Mouse (Mus musculus): ENCODE results near the gene Ece2. TPM values are rescaled to one million over a fixed set of nuclear protein-coding genes. Genes with fewer than 3 reads are reported as not detected.
A peak's percentile ranks its signal among the peaks of the same experiment; 100 is the strongest.

Gene Ece2
- polyA plus RNA-seq (2015; fragmentation: Nextera tagmentation; extraction: Ambion mirVana), result 0.20 and 0.39 TPM in 2 replicates

GRCm38 (mm10) chr16:20629731-20630634 lies at the start of gene Ece2:
Ece2 (plus strand) TSS chr16:20629828.
- H3K27ac ChIP-seq, result no peak within 1 kb of the TSS
- no peaks in the 10 kb centered on the region for H3K36me3 ChIP-seq
- DNase-seq (no peak), ATAC-seq (ENCODE audit: low read depth) (no peak)
- WGBS (ENCODE audit: insufficient replicate concordance), result 11% methylated on average over 54 of the region's 54 CpGs
- no peak within 1 kb of the TSS for H3K9ac ChIP-seq
- peak within 1 kb of the TSS; percentile 50 for H3K4me3 ChIP-seq (replicated peaks)
- H3K9me3 ChIP-seq (replicated peaks), result no peaks in the 10 kb centered on the region
- H3K4me1 ChIP-seq (replicated peaks), result peaks cover 5% of the 10 kb centered on the region
- H3K27me3 ChIP-seq, result peaks cover 54% of the 10 kb centered on the region
- peak within 1 kb of the TSS; percentile 68 for H3K4me2 ChIP-seq

DNA sequence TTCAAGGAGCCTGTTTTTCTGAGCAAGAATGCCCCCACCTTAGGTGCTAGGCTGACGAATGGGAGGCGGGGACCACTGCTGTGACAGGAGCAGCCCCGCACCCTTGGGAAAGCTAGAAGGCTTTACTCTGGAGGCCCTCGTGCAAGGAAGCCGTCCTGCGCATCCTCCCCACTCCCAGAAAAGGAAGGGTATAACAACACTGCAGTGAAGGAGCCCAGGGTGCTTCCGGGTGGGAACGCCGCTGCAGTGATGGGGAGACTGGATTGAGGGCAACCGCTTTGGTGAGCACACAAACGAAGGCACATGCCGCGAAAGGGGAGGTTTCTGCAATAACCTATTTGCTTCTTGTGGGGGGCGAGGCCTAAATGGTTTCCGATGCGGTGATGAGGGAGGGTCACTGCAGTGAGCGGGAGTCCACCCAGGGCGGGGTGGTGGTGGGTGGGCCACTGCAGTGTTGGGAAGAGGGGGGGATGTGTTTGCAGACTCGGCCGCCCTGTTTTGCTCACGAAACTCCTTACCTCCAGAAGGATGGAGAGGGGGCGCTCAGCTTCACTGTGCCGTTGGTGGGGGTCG lies 40.2 kb upstream of the Ece2 start, which contains the start of gene Vwa5b2:
TSS of gene Vwa5b2 (plus strand) at position 106 of the 573 bp plus-strand sequence.
- WGBS (ENCODE audit: insufficient replicate concordance), result 5% methylated on average over 24 of the region's 24 CpGs
- peak within 1 kb of the TSS; percentile 50 for H3K4me3 ChIP-seq (replicated peaks)
- peak within 1 kb of the TSS; percentile 71 for H3K4me2 ChIP-seq
- H3K27ac ChIP-seq, result no peak within 1 kb of the TSS
- H3K36me3 ChIP-seq, result no peaks in the 10 kb centered on the region
- no peak for DNase-seq
- 0 out of 2 replicates have a peak, but pooled peaks have one; percentile 10 for ATAC-seq (ENCODE audit: low read depth)
- peaks cover 33% of the 10 kb centered on the region for H3K4me1 ChIP-seq (replicated peaks)
- H3K9ac ChIP-seq, result peak within 1 kb of the TSS; percentile 28; the same call in 1 of the 2 replicates
- peaks cover 86% of the 10 kb centered on the region for H3K27me3 ChIP-seq
- H3K9me3 ChIP-seq (replicated peaks), result no peaks in the 10 kb centered on the region

DNA sequence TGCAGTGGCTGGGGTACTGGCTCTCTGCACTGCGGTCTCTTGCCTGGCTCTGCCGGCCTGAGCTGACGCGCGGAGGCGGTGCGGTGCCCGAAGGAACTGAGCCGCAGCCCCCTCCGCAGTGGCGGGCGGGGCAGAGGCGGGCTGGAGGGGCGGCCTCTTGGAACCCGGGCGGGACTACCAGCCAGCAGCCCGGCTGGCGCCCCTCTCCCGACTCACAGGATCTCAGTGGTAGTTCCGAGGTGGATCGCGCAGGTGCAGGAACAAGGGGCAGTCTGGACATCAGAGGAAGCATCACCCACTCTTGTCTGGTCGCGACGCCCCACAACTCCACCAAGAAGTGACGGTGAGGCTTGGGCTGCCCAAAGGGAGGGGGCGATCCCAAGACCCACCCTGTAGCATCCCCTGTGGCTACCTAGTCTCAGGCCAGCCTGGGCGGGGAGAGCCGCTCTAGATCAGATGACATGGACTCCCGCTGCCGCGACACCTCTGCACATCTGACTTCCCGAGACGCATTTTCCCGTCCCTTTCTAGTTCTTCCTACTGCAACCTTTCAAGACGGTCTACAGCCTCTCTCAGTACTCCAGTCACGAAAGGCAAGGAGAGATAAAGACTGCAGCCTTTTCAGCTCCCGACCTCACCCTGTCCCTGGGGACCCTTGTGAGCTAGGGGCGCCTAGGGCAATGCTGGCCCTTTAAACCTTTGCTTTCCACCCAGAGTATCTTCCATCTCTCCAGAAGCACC lies 39.5 kb upstream of the Ece2 start:
- Histone ChIP-seq H3K9me3 (replicated peaks) (no peaks in the 10 kb centered on the region), H3K4me1 (replicated peaks) (peaks cover 40% of the 10 kb centered on the region), H3K36me3 (no peaks in the 10 kb centered on the region), H3K9ac (peak overlapping the region; percentile 28; the same call in 1 of the 2 replicates), H3K27me3 (peaks cover 88% of the 10 kb centered on the region), H3K27ac (no peak overlapping the region), H3K4me2 (peak overlapping the region; percentile 71), H3K4me3 (replicated peaks) (peak overlapping the region; percentile 50)
- DNase-seq (no peak), ATAC-seq (ENCODE audit: low read depth) (peak; percentile 29; the same call in 1 of the 2 replicates)
- under 1% methylated on average over 39 of the region's 39 CpGs for WGBS (ENCODE audit: insufficient replicate concordance)

DNA sequence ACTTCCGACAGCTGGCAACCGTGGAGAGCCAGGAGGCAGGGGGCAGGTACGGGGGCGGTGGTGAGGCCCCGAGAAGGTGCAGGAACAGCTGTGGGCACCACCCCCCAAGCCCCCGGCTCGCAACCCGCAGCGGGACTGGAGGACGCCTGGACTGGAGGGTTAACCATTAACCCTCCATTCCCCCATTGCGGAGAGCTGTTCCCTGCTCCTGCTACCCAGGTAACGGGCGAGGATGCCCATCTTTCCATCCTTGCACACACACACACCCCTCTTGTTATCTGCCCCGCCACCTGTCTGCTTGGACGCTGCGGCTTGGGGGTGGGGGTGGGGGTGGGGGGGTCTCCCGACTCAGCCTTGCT lies 39.0 kb upstream of the Ece2 start:
- H3K27ac ChIP-seq, result no peak overlapping the region
- peak overlapping the region; percentile 50 for H3K4me3 ChIP-seq (replicated peaks)
- H3K9me3 ChIP-seq (replicated peaks), result no peaks in the 10 kb centered on the region
- peak overlapping the region; percentile 71 for H3K4me2 ChIP-seq
- H3K4me1 ChIP-seq (replicated peaks), result peaks cover 45% of the 10 kb centered on the region
- no peak for DNase-seq
- WGBS (ENCODE audit: insufficient replicate concordance), result under 1% methylated on average over 15 of the region's 17 CpGs
- no peaks in the 10 kb centered on the region for H3K36me3 ChIP-seq
- peaks cover 84% of the 10 kb centered on the region for H3K27me3 ChIP-seq
- ATAC-seq (ENCODE audit: low read depth), result no peak
- no peak overlapping the region for H3K9ac ChIP-seq

- Histone ChIP-seq H3K4me3 (replicated peaks) (peak overlapping the region; percentile 50), H3K9ac (no peak overlapping the region)
- DNase-seq, result no peak
Measured at GRCm38 (mm10) chr16:20591076-20591705, 38.4 kb upstream of the Ece2 start.

DNA sequence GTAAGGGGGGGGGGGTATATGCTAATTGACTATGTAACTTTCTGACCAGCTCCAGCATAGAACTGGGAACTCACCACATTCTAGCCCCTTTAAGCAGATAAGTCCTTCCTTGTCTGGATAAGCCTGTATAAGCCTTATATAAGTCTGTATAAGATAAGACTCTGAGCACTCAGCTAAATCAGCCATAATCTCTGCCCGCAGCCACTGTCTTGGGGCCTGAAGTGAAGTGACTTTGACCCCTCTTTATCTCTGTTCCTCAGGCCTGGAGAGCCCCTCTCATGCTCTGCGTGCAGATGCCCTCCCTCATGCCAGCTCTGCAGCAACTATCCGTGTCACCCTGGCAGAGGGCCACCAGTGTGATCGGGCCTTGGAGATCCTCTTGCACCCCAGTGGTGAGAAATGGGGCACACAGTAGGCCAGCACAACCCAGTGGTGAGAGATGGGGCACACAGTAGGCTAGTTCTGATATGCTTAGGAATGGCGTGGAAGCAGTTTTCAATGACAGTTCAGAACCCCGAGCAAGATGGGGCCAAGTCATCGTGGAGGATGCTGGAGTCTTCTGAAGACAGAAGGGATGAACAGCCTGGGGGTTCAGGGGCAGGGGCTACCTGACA lies 34.5 kb upstream of the Ece2 start:
- peak; percentile 71 for DNase-seq
- 29% methylated on average over 7 of the region's 7 CpGs for WGBS (ENCODE audit: insufficient replicate concordance)
- H3K9me3 ChIP-seq (replicated peaks), result no peaks in the 10 kb centered on the region
- peaks cover 54% of the 10 kb centered on the region for H3K4me1 ChIP-seq (replicated peaks)
- H3K9ac ChIP-seq, result peak overlapping the region; percentile 30; the same call in 1 of the 2 replicates
- H3K36me3 ChIP-seq, result no peaks in the 10 kb centered on the region
- H3K4me3 ChIP-seq (replicated peaks), result no peak overlapping the region
- ATAC-seq (ENCODE audit: low read depth), result peak; percentile 90
- peaks cover 47% of the 10 kb centered on the region for H3K27me3 ChIP-seq
- peak overlapping the region; percentile 35; the same call in 1 of the 2 replicates for H3K27ac ChIP-seq
- peak overlapping the region; percentile 50 for H3K4me2 ChIP-seq

More at GRCm38 (mm10) chr16:20591076-20591705, 38.4 kb upstream of the Ece2 start:
- peak overlapping the region; percentile 71 for H3K4me2 ChIP-seq
- no peaks in the 10 kb centered on the region for H3K36me3 ChIP-seq
- H3K27ac ChIP-seq, result no peak overlapping the region
- no peak for ATAC-seq (ENCODE audit: low read depth)
- WGBS (ENCODE audit: insufficient replicate concordance), result 7% methylated on average over 48 of the region's 48 CpGs
- H3K27me3 ChIP-seq, result peaks cover 80% of the 10 kb centered on the region
- H3K9me3 ChIP-seq (replicated peaks), result no peaks in the 10 kb centered on the region
- peaks cover 50% of the 10 kb centered on the region for H3K4me1 ChIP-seq (replicated peaks)

GRCm38 (mm10) chr16:20595737-20596136 lies 33.9 kb upstream of the Ece2 start:
- Histone ChIP-seq H3K4me1 (replicated peaks) (peaks cover 48% of the 10 kb centered on the region), H3K4me3 (replicated peaks) (no peak overlapping the region), H3K27ac (peak overlapping the region; percentile 35; the same call in 1 of the 2 replicates), H3K27me3 (peaks cover 42% of the 10 kb centered on the region), H3K4me2 (peak overlapping the region; percentile 50), H3K36me3 (no peaks in the 10 kb centered on the region), H3K9me3 (replicated peaks) (no peaks in the 10 kb centered on the region), H3K9ac (peak overlapping the region; percentile 30; the same call in 1 of the 2 replicates)
- peak; percentile 51 for ATAC-seq (ENCODE audit: low read depth)
- no peak for DNase-seq
- 41% methylated on average over 4 of the region's 4 CpGs for WGBS (ENCODE audit: insufficient replicate concordance)

- Histone ChIP-seq H3K36me3 (no peaks in the 10 kb centered on the region), H3K4me2 (no peak overlapping the region), H3K4me1 (replicated peaks) (peaks cover 41% of the 10 kb centered on the region), H3K27ac (no peak overlapping the region), H3K4me3 (replicated peaks) (no peak overlapping the region), H3K9ac (no peak overlapping the region), H3K27me3 (peaks cover 31% of the 10 kb centered on the region), H3K9me3 (replicated peaks) (no peaks in the 10 kb centered on the region)
- DNase-seq (no peak), ATAC-seq (ENCODE audit: low read depth) (peak; percentile 24)
- WGBS (ENCODE audit: insufficient replicate concordance), result 55% methylated on average over 7 of the region's 7 CpGs
Measured at GRCm38 (mm10) chr16:20596687-20597441, 32.8 kb upstream of the Ece2 start.

GRCm38 (mm10) chr16:20600511-20600910 lies 29.1 kb upstream of the Ece2 start:
- Histone ChIP-seq H3K9ac (no peak overlapping the region), H3K4me1 (replicated peaks) (peaks cover 20% of the 10 kb centered on the region), H3K4me3 (replicated peaks) (no peak overlapping the region), H3K4me2 (no peak overlapping the region), H3K36me3 (peaks cover 14% of the 10 kb centered on the region), H3K27ac (no peak overlapping the region), H3K27me3 (peaks cover 3% of the 10 kb centered on the region; the same call in 1 of the 2 replicates), H3K9me3 (replicated peaks) (no peaks in the 10 kb centered on the region)
- ATAC-seq (ENCODE audit: low read depth) (no peak), DNase-seq (no peak)
- 67% methylated on average over 5 of the region's 5 CpGs for WGBS (ENCODE audit: insufficient replicate concordance)

DNA sequence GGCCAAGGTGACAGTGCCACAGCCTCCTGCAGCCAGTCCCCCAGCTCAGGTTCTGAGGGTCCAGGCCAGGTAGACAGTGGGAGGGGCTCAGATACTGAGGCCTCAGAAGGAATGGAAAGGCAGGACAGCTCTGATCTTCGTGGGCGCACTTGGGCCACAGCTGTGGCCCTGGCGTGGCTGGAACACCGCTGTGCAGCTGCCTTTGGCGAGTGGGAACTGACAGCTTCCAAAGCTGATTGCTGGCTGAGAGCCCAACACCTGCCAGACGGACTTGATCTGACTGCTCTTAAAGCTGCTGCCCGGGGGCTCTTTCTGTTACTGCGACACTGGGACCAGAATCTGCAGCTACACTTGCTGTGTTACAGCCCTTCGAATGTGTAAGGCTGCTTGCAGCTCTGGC lies 24.9 kb upstream of the Ece2 start:
- Histone ChIP-seq H3K9ac (no peak overlapping the region), H3K4me3 (replicated peaks) (no peak overlapping the region), H3K27me3 (peaks cover 3% of the 10 kb centered on the region; the same call in 1 of the 2 replicates), H3K9me3 (replicated peaks) (no peaks in the 10 kb centered on the region), H3K4me1 (replicated peaks) (peaks cover 12% of the 10 kb centered on the region), H3K4me2 (no peak overlapping the region), H3K36me3 (peaks cover 50% of the 10 kb centered on the region), H3K27ac (no peak overlapping the region)
- no peak for ATAC-seq (ENCODE audit: low read depth)
- DNase-seq, result no peak
- 74% methylated on average over 9 of the region's 9 CpGs for WGBS (ENCODE audit: insufficient replicate concordance)
